Mouse (Mus musculus): ENCODE results near the gene Rubcnl. TPM values are rescaled to one million over a fixed set of nuclear protein-coding genes. Genes with fewer than 3 reads are reported as not detected.
A peak's percentile ranks its signal among the peaks of the same experiment; 100 is the strongest.

The Rubcnl gene
- total and polyA plus RNA-seq, 2 experiments from 2014 or later: 1.1 to 2.9 TPM

- ATAC-seq (ENCODE audit: insufficient read depth, low read depth) (no peak), DNase-seq (ENCODE audit: low spot score) (peak; percentile 16)
- Histone ChIP-seq H3K4me3 (ENCODE audit: low read depth, low read length) (no peak overlapping the region), H3K9me3 (replicated peaks; ENCODE audit: control insufficient read depth, low read length) (no peaks in the 10 kb centered on the region), H3K27ac (ENCODE audit: low read depth) (no peak overlapping the region), H3K4me2 (ENCODE audit: low read depth, low read length) (no peak overlapping the region), H3K4me1 (ENCODE audit: control insufficient read depth, insufficient read depth) (no peaks in the 10 kb centered on the region), H3K36me3 (replicated peaks; ENCODE audit: control insufficient read depth, insufficient read depth, low read length) (peaks cover 11% of the 10 kb centered on the region; the same call in 1 of the 2 replicates), H3K27me3 (ENCODE audit: control insufficient read depth, insufficient read depth, low read length) (no peaks in the 10 kb centered on the region), H3K9ac (replicated peaks; ENCODE audit: low read depth, low read length) (no peak overlapping the region)
- 58% methylated on average over 8 of the region's 8 CpGs for WGBS
- TF ChIP-seq CTCF (IDR thresholded peaks at IDR 0.05; ENCODE audit: low read depth): peak; percentile 29; the same call in 1 of the 2 replicates
- TF ChIP-seq EP300 (IDR thresholded peaks at IDR 0.05; ENCODE audit: low read depth): no peak
Measured at GRCm38 (mm10) chr14:75052451-75052850, 36.6 kb downstream of the Rubcnl start.

DNA sequence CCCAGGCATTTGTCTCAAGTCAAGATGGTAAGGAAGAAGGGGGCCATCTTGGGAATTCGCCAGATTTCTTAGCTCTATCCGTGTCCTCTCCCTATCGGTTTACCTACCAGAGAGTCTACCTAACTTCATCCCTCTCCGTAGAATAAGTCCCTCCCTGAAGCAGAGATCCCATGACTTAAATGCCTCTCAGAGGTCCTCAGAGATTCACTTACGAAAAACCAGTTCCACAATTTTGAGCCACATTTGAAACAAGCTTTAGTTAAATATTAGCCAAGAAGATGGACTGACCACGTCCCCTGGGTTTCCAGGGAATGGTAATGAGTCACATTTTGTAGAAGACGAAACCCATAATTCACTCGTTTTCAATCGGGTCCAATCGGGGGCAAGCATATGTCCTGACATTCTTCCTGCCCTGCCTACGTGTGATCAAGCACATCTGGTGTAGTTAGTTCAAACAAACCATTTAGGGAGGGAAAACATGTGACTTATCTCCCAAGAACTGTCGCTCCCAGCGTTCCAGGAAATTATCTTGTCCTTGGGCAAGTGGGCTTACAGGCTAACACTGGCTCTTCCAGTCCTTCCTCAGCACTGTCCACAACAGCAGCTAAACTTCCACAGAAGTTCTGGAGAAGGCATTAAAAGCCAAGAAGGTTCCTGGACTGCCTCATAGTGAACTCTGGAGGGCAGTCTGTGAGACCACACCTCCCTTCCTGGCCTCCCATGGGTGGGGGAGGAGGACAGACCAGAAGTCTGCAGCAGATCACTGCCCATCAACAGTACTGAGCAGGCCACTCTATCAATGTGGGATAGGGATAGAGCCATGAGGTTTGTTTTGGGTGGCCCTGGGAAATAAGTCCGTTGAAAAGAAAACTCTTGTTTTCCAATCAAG is 38.9 kb downstream of the Rubcnl start:
- 66% methylated on average over 14 of the region's 14 CpGs for WGBS
- H3K9me3 ChIP-seq (replicated peaks; ENCODE audit: control insufficient read depth, low read length): no peaks in the 10 kb centered on the region

GRCm38 (mm10) chr14:75056861-75057431 is 41.1 kb downstream of the Rubcnl start:
- ATAC-seq (ENCODE audit: insufficient read depth, low read depth): no peak
- Histone ChIP-seq H3K27ac (ENCODE audit: low read depth) (no peak overlapping the region), H3K9me3 (replicated peaks; ENCODE audit: control insufficient read depth, low read length) (no peaks in the 10 kb centered on the region), H3K4me1 (ENCODE audit: control insufficient read depth, insufficient read depth) (no peaks in the 10 kb centered on the region), H3K9ac (replicated peaks; ENCODE audit: low read depth, low read length) (no peak overlapping the region), H3K36me3 (replicated peaks; ENCODE audit: control insufficient read depth, insufficient read depth, low read length) (no peaks in the 10 kb centered on the region), H3K4me3 (ENCODE audit: low read depth, low read length) (no peak overlapping the region), H3K4me2 (ENCODE audit: low read depth, low read length) (no peak overlapping the region), H3K27me3 (ENCODE audit: control insufficient read depth, insufficient read depth, low read length) (no peaks in the 10 kb centered on the region)
- TF ChIP-seq CTCF (IDR thresholded peaks at IDR 0.05; ENCODE audit: low read depth): no peak
- TF ChIP-seq EP300 (IDR thresholded peaks at IDR 0.05; ENCODE audit: low read depth): no peak
- 62% methylated on average over 9 of the region's 9 CpGs for WGBS
- DNase-seq (ENCODE audit: low spot score): no peak

More for the DNA sequence above, 38.9 kb downstream of the Rubcnl start:
- DNase-seq (ENCODE audit: low spot score): no peak
- no peaks in the 10 kb centered on the region for H3K27me3 ChIP-seq (ENCODE audit: control insufficient read depth, insufficient read depth, low read length)
- peaks cover 5% of the 10 kb centered on the region; the same call in 1 of the 2 replicates for H3K36me3 ChIP-seq (replicated peaks; ENCODE audit: control insufficient read depth, insufficient read depth, low read length)
- H3K9ac ChIP-seq (replicated peaks; ENCODE audit: low read depth, low read length): no peak overlapping the region
- no peak for ATAC-seq (ENCODE audit: insufficient read depth, low read depth)
- H3K27ac ChIP-seq (ENCODE audit: low read depth): no peak overlapping the region
- no peaks in the 10 kb centered on the region for H3K4me1 ChIP-seq (ENCODE audit: control insufficient read depth, insufficient read depth)
- no peak overlapping the region for H3K4me3 ChIP-seq (ENCODE audit: low read depth, low read length)
- H3K4me2 ChIP-seq (ENCODE audit: low read depth, low read length): no peak overlapping the region
- TF ChIP-seq EP300 (IDR thresholded peaks at IDR 0.05; ENCODE audit: low read depth) (no peak), CTCF (IDR thresholded peaks at IDR 0.05; ENCODE audit: low read depth) (no peak)

DNA sequence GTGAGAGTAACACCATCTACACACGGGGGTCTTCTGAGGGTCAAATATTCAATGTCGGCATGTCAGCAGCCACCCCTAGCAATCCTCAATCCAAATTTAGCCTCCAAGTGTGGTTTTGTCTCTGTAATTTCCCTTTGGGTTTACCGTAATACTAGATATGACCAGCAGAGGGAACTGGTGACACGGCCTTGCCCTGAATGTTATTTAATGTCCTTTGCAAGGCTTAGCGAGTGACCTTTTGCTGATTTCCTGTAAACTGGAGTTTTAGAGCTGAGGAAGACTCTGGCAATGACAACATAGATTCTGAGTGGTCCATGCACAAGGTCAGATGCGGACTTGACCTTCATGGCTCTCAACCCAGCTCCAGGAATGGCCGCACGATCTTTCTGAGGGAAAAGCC is 44.7 kb downstream of the Rubcnl start:
- ATAC-seq (ENCODE audit: insufficient read depth, low read depth): peak; percentile 44; the same call in 1 of the 2 replicates
- WGBS: 30% methylated on average over 8 of the region's 8 CpGs
- DNase-seq (ENCODE audit: low spot score): peak; percentile 60

GRCm38 (mm10) chr14:75063936-75064335 is 48.1 kb downstream of the Rubcnl start:
- TF ChIP-seq EP300 (IDR thresholded peaks at IDR 0.05; ENCODE audit: low read depth) (no peak), CTCF (IDR thresholded peaks at IDR 0.05; ENCODE audit: low read depth) (no peak)
- no peak overlapping the region for H3K4me3 ChIP-seq (ENCODE audit: low read depth, low read length)
- no peak overlapping the region for H3K9ac ChIP-seq (replicated peaks; ENCODE audit: low read depth, low read length)
- H3K36me3 ChIP-seq (replicated peaks; ENCODE audit: control insufficient read depth, insufficient read depth, low read length): no peaks in the 10 kb centered on the region
- WGBS: 89% methylated on average over 8 of the region's 8 CpGs
- DNase-seq (ENCODE audit: low spot score) (no peak), ATAC-seq (ENCODE audit: insufficient read depth, low read depth) (no peak)
- no peaks in the 10 kb centered on the region for H3K4me1 ChIP-seq (ENCODE audit: control insufficient read depth, insufficient read depth)
- no peak overlapping the region for H3K4me2 ChIP-seq (ENCODE audit: low read depth, low read length)
- no peaks in the 10 kb centered on the region for H3K9me3 ChIP-seq (replicated peaks; ENCODE audit: control insufficient read depth, low read length)
- H3K27me3 ChIP-seq (ENCODE audit: control insufficient read depth, insufficient read depth, low read length): no peaks in the 10 kb centered on the region
- H3K27ac ChIP-seq (ENCODE audit: low read depth): no peak overlapping the region

More for the DNA sequence above, 44.7 kb downstream of the Rubcnl start:
- no peak for TF ChIP-seq EP300 (IDR thresholded peaks at IDR 0.05; ENCODE audit: low read depth)
- peak; percentile 92 for TF ChIP-seq CTCF (IDR thresholded peaks at IDR 0.05; ENCODE audit: low read depth)
- no peaks in the 10 kb centered on the region for H3K4me1 ChIP-seq (ENCODE audit: control insufficient read depth, insufficient read depth)
- no peaks in the 10 kb centered on the region for H3K36me3 ChIP-seq (replicated peaks; ENCODE audit: control insufficient read depth, insufficient read depth, low read length)
- no peaks in the 10 kb centered on the region for H3K27me3 ChIP-seq (ENCODE audit: control insufficient read depth, insufficient read depth, low read length)
- no peaks in the 10 kb centered on the region for H3K9me3 ChIP-seq (replicated peaks; ENCODE audit: control insufficient read depth, low read length)
- no peak overlapping the region for H3K9ac ChIP-seq (replicated peaks; ENCODE audit: low read depth, low read length)
- H3K4me2 ChIP-seq (ENCODE audit: low read depth, low read length): no peak overlapping the region
- H3K27ac ChIP-seq (ENCODE audit: low read depth): no peak overlapping the region
- H3K4me3 ChIP-seq (ENCODE audit: low read depth, low read length): no peak overlapping the region
